Mouse (Mus musculus): ENCODE measurements around the gene Map2k3. TPM values are rescaled to one million over a fixed set of nuclear protein-coding genes. Genes with fewer than 3 reads are reported as not detected.

The Map2k3 gene
- total and polyA plus RNA-seq, 3 experiments = 13.7 to 92.5 (median 35.5) TPM

DNA sequence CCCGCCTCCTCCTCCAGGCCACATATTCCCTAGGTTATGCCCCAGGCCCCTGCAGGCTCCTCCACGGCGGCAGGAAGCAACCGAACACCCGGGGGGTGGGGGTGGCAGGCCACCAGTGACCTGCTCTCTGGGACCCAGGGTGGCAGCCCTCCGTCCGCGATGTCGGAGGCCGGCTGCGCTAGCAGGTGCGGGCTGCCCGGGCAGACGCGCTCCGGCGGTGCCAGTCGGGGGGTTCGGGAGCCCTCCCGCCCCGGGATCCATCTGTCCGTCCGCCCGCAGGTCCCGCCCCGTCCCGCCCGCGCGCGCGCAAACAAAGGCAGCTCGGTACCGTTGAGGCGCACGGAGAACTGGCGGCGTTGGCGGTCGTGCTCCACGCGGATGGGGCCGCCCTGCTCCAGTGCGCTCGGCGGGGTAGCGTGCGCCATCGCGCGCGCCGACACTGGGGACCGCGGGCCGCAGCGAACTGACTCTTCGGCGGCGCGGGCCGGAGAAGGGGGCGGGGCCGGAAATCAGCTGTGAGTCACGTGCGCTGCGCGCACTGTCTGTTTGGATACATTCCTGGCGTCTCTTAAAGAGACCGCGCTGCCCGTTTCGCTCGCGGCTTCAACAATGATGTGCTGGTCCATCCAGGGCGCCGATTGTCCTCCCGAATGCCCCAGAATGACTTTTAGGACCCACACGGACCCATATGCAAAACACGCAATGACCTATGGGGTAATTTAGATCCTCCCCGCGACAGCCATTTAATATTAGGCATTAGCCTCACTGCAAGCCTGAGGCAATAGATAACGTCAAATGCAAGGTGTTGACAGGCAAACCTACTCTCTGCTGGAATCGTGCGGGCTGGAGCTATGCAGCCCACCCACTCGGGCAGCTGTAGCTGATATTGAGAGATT lies 18.3 kb upstream of the Map2k3 start:
- Histone ChIP-seq H3K9ac (ENCODE audit: insufficient read depth, low read depth) (peak overlapping the region; percentile 62), H3K9me3 (replicated peaks; ENCODE audit: low read length) (no peaks in the 10 kb centered on the region), H3K36me3 (replicated peaks in 1 of 2; ENCODE audit: control insufficient read depth in 1 of 2, insufficient read depth in 1 of 2, low read length in 1 of 2) (peaks cover 0 to 4% of the 10 kb centered on the region in 2 experiments), H3K27ac (ENCODE audit: insufficient read depth, low read depth) (no peak overlapping the region), H3K4me1 (ENCODE audit: control insufficient read depth in 1 of 2, insufficient read depth in 2 of 2) (peaks cover 7 to 28% of the 10 kb centered on the region in 2 experiments), H3K27me3 (replicated peaks) (no peaks in the 10 kb centered on the region), H3K4me2 (ENCODE audit: insufficient read depth, low read depth, poor library complexity, severe bottlenecking) (peak overlapping the region; percentile 91), H3K4me3 (replicated peaks in 1 of 3; ENCODE audit: low read depth in 2 of 3, low read length in 2 of 3, poor library complexity in 1 of 3) (peak overlapping the region; percentile 69 to 86 (median 74)), H3K79me2 (replicated peaks; ENCODE audit: control insufficient read depth, extremely low read depth, insufficient read depth, poor library complexity, severe bottlenecking) (no peaks in the 10 kb centered on the region)
- in situ Hi-C loops (cut with MboI; ENCODE audit: low pct_ligation_motif_present, low pct_unique_long_range_greater_than_20kb, low sequenced_read_pairs) (no loop called here), dilution Hi-C loops (cut with MboI; ENCODE audit: extremely low pct_ligation_motif_present, extremely low pct_unique_long_range_greater_than_20kb, low sequenced_read_pairs) (no loop called here)
- peak; percentile 87 for DNase-seq (ENCODE audit: extremely low read depth)
- TF ChIP-seq ZMIZ1 (IDR thresholded peaks at IDR 0.05; ENCODE audit: low read depth, low read length) (no peak), ELF1 (IDR thresholded peaks at IDR 0.05; ENCODE audit: low read depth, low read length) (peak; percentile 73), MXI1 (IDR thresholded peaks at IDR 0.05; ENCODE audit: low read depth, low read length) (peak; percentile 98), UBTF (IDR thresholded peaks at IDR 0.05; ENCODE audit: low read depth, low read length) (no peak), ZKSCAN1 (IDR thresholded peaks at IDR 0.05; ENCODE audit: borderline replicate concordance, low read depth, low read length) (no peak), SMC3 (IDR thresholded peaks at IDR 0.05; ENCODE audit: low read depth, low read length) (no peak), IRF4 (IDR thresholded peaks at IDR 0.05; ENCODE audit: low read depth, low read length) (peak; percentile 70; the same call in 1 of the 2 replicates), USF1 (IDR thresholded peaks at IDR 0.05; ENCODE audit: low read depth, low read length) (peak; percentile 97), NRF1 (IDR thresholded peaks at IDR 0.05; ENCODE audit: low read depth, low read length) (peak; percentile 77), USF2 (conservative IDR thresholded peaks at IDR 0.05; ENCODE audit: low read depth, low read length) (peak; percentile 95), JUN (IDR thresholded peaks at IDR 0.05; ENCODE audit: insufficient read depth, low read depth, low read length) (no peak), PAX5 (IDR thresholded peaks at IDR 0.05; ENCODE audit: low read length) (no peak), EP300 (IDR thresholded peaks at IDR 0.05; ENCODE audit: low read length) (no peak), ETS1 (conservative IDR thresholded peaks at IDR 0.05; ENCODE audit: low read depth, low read length) (peak; percentile 88), CHD1 (IDR thresholded peaks at IDR 0.05; ENCODE audit: low read depth, low read length) (no peak), GABPA (IDR thresholded peaks at IDR 0.05; ENCODE audit: insufficient replicate concordance, low read depth, low read length) (no peak), E2F4 (IDR thresholded peaks at IDR 0.05; ENCODE audit: insufficient replicate concordance, low read depth, low read length) (no peak), RCOR1 (conservative IDR thresholded peaks at IDR 0.05; ENCODE audit: low read depth, low read length) (peak; percentile 75; the same call in 1 of the 2 replicates), MAZ (IDR thresholded peaks at IDR 0.05; ENCODE audit: low read depth, low read length) (peak; percentile 75; the same call in 1 of the 2 replicates), RAD21 (IDR thresholded peaks at IDR 0.05; ENCODE audit: low read depth, low read length) (no peak), SIN3A (IDR thresholded peaks at IDR 0.05; ENCODE audit: low read length) (peak; percentile 100), MAX (IDR thresholded peaks at IDR 0.05; ENCODE audit: low read length) (peak; percentile 98), ZNF384 (IDR thresholded peaks at IDR 0.05; ENCODE audit: low read depth, low read length) (no peak), CTCF (conservative IDR thresholded peaks at IDR 0.05 in 1 of 2, IDR thresholded peaks at IDR 0.05 in 1 of 2; ENCODE audit: low read depth in 2 of 2, low read length in 2 of 2) (no peak), POLR2A (IDR thresholded peaks at IDR 0.05; ENCODE audit: low read depth, low read length) (peak; percentile 63), CHD2 (IDR thresholded peaks at IDR 0.05; ENCODE audit: low read length) (no peak), BHLHE40 (IDR thresholded peaks at IDR 0.05; ENCODE audit: low read depth, low read length) (peak; percentile 99), MYC (IDR thresholded peaks at IDR 0.05; ENCODE audit: low read depth, low read length) (peak; percentile 66; the same call in 1 of the 2 replicates), JUND (conservative IDR thresholded peaks at IDR 0.05; ENCODE audit: low read depth, low read length) (no peak), MEF2A (IDR thresholded peaks at IDR 0.05; ENCODE audit: borderline replicate concordance, low read depth, low read length) (peak; percentile 71), TCF12 (IDR thresholded peaks at IDR 0.05; ENCODE audit: low read depth, low read length) (peak; percentile 80), MAFK (IDR thresholded peaks at IDR 0.05; ENCODE audit: insufficient replicate concordance, low read length) (no peak), TBP (conservative IDR thresholded peaks at IDR 0.05; ENCODE audit: low read depth, low read length) (peak; percentile 29; the same call in 1 of the 2 replicates), KAT2A (IDR thresholded peaks at IDR 0.05; ENCODE audit: insufficient replicate concordance, low read length) (peak; percentile 65; the same call in 1 of the 2 replicates), NELFE (IDR thresholded peaks at IDR 0.05; ENCODE audit: low read depth, low read length) (peak; percentile 67), ZC3H11A (IDR thresholded peaks at IDR 0.05; ENCODE audit: low read depth, low read length) (no peak), POLR2AphosphoS2 (IDR thresholded peaks at IDR 0.05; ENCODE audit: low read depth, low read length) (no peak), HCFC1 (IDR thresholded peaks at IDR 0.05; ENCODE audit: low read depth, low read length) (peak; percentile 81)

Data from CH12.LX (cell line).